Mouse (Mus musculus): ENCODE measurements around the gene Tnfrsf25.

DNA sequence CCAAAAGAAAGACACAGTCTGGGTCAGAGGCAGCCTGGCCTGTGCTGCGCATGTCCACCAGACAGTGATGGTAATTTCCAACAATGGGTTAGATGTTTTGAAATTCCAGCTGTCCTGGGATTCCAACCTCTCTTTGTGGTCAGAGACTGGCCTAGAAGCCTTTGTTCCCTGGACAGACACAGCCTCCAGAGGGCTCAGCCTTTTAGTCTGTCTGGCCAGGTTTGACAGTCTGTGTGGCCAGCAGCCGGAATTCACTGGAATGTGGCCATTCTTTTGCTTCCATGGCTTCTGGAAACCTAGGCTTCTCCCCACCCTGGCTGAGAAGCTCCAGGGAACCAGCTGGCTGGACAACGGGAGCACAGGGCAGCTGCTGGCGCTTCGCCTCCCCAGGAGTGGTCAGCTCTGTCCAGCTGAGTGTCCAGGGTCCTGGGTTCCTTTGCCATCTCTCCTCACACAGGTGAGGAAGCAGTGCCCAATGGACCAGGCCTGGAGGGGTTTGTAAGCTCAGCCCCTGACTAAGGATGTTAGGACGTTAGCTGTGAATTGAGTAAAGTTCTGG is 47.5 kb upstream of the Tnfrsf25 start:
- TF ChIP-seq CTCF (IDR thresholded peaks at IDR 0.05; ENCODE audit: borderline replicate concordance, control insufficient read depth, extremely low read depth, insufficient read depth, low read length, poor library complexity) (no peak), POLR2A (IDR thresholded peaks at IDR 0.05; ENCODE audit: control insufficient read depth, extremely low read depth, insufficient read depth, low read length, poor library complexity) (no peak)
